Mouse (Mus musculus) liver, adult 2 months (tissue): ENCODE measurements at regions not wholly inside any gene's neighbourhood (a gene's known extent, or its start where the extent isn't known, plus 50 kb on each side); places are given as distances from the start of the nearest gene placed in this dataset.

Source experiments
- CTCF ChIP-seq: fragments of 200-500 bp; IDR thresholded peaks from 2 replicates; pipeline ENCODE4 v1.5.1; 2011; ENCODE audit warnings: low read depth, low read length, control low read depth
- POLR2A ChIP-seq: fragments of 200-500 bp; IDR thresholded peaks from 2 replicates; pipeline ENCODE4 v1.6.1; 2011; ENCODE audit warnings: low read length, control low read depth; ENCODE audit not compliant: insufficient read depth; ENCODE audit errors: extremely low read depth

GRCm38 (mm10) chr14:24901726-24902125, 414.8 kb downstream of the Rps24 start:
- TF ChIP-seq POLR2A (no peak), CTCF (no peak)
